Mouse (Mus musculus) E14TG2a.4 (cell line): ENCODE measurements at regions not wholly inside any gene's neighbourhood (a gene's known extent, or its start where the extent isn't known, plus 50 kb on each side); places are given as distances from the start of the nearest gene placed in this dataset.
"Not testable (repeated sequence)": the region's sequence is repeated elsewhere in the genome, so short reads cannot be mapped to it uniquely, and the experiment has no call there.

ENCODE experiments used
- H3K27me3 ChIP-seq: 2 replicates; pipeline ENCODE4 v1.6.1; 2014; ENCODE audit warnings: low read length, control low read depth; ENCODE audit not compliant: insufficient read depth
- H3K36me3 ChIP-seq: 2 replicates; pipeline ENCODE4 v1.6.1; 2014; ENCODE audit warnings: low read length, control low read depth; ENCODE audit not compliant: insufficient read depth
- H3K4me1 ChIP-seq: replicated peaks from 2 replicates; pipeline ENCODE4 v1.6.1; 2014; ENCODE audit warnings: low read depth, low read length, control low read depth
- H3K4me3 ChIP-seq: replicated peaks from 2 replicates; pipeline ENCODE4 v1.5.1; 2014; ENCODE audit warnings: mild to moderate bottlenecking, low read length
- H3K9me3 ChIP-seq: 2 replicates; pipeline ENCODE4 v1.6.1; 2014; ENCODE audit warnings: low read length, control low read depth
- CTCF ChIP-seq: conservative IDR thresholded peaks from 2 replicates; pipeline ENCODE4 v1.5.1; 2014; ENCODE audit warnings: low read length
- NANOG ChIP-seq: IDR thresholded peaks from 2 replicates; pipeline ENCODE4 v1.6.1; 2014; ENCODE audit warnings: borderline replicate concordance, low read length, mixed read lengths
- POU5F1 ChIP-seq: IDR thresholded peaks from 2 replicates; pipeline ENCODE4 v1.6.1; 2014; ENCODE audit warnings: low read length, borderline replicate concordance

DNA sequence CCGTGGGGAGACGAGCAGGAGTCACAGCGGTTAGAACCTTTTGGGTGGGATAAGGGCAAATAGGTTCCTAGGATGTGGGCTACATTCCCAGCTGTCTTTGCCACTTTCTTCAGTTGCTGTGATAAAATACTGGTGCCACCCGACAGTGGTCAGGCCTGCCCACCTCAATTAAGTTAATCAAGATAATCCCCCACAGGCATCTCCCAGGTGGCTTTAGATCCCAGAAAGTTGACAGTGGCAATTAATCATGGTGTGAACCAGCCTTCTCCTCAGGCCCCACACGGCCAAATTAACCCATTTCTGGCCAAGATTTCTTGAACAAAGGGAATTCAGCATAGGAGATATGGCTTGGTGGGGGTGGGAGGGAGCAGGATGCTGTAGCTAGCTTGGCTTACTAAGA is 186.3 kb downstream of the Adgrd1 start:
- Histone ChIP-seq H3K27me3 (peaks cover 6% of the 10 kb centered on the region), H3K4me3 (peak overlapping the region; percentile 27), H3K36me3 (no peaks in the 10 kb centered on the region), H3K4me1 (peaks cover 45% of the 10 kb centered on the region), H3K9me3 (no peaks in the 10 kb centered on the region)
- TF ChIP-seq NANOG (no peak), POU5F1 (no peak), CTCF (no peak)

DNA sequence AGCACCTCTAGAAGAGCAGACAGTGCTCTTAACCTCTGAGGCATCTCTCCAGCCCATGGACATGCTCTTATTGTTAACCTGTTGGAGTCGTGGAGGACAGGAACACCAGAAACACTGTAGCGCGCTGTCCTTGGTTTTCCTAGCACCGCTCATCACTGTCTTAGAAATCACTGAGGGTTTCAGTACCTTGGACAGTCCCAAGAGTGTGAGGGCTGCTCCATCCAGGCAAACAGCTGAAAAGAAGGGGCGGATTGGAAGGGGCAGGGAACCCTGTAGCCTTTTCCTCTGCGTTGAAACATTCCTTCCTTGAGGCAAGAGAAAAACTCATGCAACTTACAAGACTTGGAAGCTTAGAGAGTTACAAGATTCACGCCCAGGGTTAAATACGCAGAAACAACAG is 190.9 kb downstream of the Adgrd1 start:
- Histone ChIP-seq H3K27me3 (peaks cover 14% of the 10 kb centered on the region), H3K4me3 (no peak overlapping the region), H3K4me1 (peaks cover 17% of the 10 kb centered on the region), H3K9me3 (no peaks in the 10 kb centered on the region), H3K36me3 (no peaks in the 10 kb centered on the region)
- TF ChIP-seq NANOG (no peak), CTCF (no peak), POU5F1 (no peak)

DNA sequence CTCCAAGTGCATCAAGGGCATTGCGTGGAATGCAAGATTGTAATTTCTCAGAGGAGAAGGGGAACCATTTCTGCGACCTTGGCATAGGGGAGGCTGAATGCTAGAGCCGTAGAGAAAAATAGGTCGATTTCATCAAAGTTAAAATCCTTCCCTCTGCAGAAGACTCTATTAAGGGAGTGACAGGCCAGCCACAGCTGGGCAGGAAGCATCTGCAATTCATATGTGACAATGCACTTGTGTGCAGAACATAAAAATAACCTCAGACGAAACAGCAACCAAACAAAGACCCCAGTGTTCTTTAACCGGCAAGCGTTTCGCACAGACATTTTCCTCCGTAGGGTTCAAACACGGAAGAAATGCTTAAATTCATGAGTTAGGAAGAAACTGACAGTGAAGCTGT is 196.3 kb downstream of the Adgrd1 start:
- not testable (repeated sequence) for H3K36me3 ChIP-seq, H3K9me3 ChIP-seq, H3K4me3 ChIP-seq
- Histone ChIP-seq H3K27me3 (peaks cover 17% of the 10 kb centered on the region), H3K4me1 (peaks cover 11% of the 10 kb centered on the region)

DNA sequence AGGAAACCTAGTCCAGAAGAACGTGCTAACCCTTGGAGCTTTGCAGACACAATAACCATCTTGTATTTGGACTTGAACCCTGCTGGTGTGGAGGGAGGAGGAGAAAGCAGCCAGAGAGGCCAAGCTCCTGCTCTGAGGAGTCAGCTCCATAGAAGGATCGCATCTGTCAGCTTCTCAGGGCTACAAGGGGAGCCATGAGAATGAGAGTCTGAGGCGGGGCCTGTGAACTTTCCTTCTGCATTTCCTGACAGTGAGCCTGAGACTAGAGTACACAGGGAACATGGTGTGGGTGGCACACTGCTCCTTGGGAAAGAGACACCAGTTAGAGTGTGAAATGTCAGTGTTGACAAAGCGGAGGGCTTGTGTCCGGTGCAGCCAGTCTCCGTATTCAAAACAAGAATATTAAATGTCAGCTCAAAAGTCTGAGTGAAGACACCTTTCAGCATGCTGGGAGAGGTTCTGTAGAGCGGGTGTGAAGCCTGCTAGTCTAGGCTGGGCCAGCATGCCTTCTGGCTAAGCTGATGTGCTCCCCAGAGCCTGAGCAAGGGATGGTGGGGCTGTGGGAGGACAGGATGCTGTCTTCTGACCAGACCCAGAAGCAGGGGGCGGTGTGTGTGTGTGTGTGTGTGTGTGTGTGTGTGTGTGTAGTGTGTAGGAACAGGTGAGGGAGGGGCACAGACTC is 198.5 kb downstream of the Adgrd1 start:
- H3K4me1 ChIP-seq = peaks cover 30% of the 10 kb centered on the region
- H3K27me3 ChIP-seq, H3K9me3 ChIP-seq, H3K36me3 ChIP-seq, H3K4me3 ChIP-seq: not testable (repeated sequence)

DNA sequence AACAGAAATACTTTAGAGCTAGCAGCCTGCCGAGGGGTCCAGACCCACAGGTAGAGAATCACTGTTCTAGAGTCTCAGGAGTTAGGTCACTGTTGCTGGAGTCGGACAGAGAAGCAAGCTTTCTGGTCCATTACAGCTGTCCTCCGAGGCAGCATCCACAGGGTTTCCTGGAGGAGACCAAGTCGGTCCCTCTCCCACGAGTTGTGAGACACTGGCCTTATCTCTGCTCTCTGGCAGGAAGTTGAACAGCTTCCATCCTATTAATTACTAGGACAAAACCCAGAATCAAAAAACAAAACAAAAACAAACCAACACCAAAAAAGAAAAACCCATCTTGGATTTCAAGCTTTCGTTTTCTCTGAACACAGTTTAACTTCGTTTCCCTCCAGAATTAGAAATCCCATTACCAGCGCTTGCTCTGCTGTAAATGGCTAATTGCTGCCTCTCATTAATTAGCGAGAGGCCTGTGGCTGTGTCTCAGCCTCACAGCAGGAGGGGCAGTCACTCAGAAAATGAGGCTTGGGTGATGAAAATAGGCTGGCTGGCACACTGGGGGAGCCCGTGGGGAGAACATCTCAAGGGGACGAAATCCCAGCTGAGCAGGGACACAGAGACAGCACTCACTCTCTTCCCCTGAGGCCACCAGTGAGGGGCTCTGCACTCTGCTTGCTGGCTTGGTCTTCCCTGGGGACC is 201.3 kb downstream of the Adgrd1 start:
- H3K4me3 ChIP-seq = no peak overlapping the region
- peaks cover 39% of the 10 kb centered on the region for H3K4me1 ChIP-seq
- H3K9me3 ChIP-seq = no peaks in the 10 kb centered on the region
- H3K36me3 ChIP-seq = no peaks in the 10 kb centered on the region
- H3K27me3 ChIP-seq = peaks cover 8% of the 10 kb centered on the region; the same call in 1 of the 2 replicates
- no peak for TF ChIP-seq CTCF
- no peak for TF ChIP-seq POU5F1
- no peak for TF ChIP-seq NANOG

DNA sequence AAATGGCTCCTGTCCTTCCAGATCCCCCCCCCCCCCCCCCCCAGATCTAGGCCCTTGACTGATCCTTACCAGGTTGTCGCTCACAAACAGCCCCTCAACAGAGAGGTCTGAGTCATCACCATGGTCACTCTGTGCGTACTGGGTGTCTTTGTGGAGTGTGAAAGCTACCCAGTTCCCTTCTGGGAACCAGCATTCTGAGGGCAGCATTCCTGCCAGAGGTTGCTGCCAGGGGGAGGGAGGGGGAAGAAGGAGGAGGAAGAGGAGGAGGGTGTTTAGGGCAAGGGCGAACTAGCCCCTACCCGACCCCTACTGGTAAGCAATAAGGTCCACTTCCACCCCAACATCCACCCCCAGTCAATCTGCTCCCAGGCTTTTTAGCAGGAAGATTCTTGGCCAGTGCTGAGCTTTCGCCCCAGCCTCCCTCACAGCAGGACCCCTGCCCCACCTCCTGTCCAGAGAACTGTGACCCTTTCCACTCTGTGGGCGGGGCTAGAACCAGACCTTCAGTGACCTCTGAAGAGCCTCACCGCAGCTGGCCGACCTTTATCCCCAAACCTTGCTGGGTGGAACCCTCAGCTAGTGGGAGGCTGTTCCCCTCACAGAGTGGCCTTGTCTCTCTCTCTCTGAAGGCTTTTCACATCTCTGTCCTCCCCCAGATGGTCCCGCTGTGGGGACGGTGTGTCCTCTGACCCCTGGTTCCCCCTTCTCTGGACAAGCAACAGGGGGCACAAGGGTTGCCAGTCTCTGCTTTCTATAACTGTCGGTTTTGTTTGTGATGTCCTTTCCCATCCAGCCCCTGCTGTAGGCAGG is 202.2 kb upstream of the Sfswap start:
- H3K27me3 ChIP-seq = 0 out of 2 replicates have a peak, but pooled peaks cover 3% of the 10 kb centered on the region
- H3K4me1 ChIP-seq = peaks cover 49% of the 10 kb centered on the region
- no peaks in the 10 kb centered on the region for H3K9me3 ChIP-seq
- H3K4me3 ChIP-seq = peak overlapping the region; percentile 32
- TF ChIP-seq NANOG (no peak), POU5F1 (no peak), CTCF (no peak)
- no peaks in the 10 kb centered on the region for H3K36me3 ChIP-seq

DNA sequence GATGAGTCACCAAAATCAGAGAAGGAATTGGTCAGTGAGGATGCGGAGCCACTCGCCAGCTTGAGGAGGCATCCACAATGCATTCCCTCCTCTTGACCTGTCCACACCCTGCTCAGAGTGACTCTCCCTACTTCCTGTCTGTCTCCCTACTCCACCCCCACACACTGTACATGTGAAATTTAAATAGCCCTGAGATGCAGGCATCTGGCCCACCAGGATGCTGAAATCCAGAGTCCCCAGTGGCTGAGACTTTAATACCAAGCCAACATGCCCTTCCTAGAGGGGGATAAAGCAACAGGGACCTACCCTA is 201.6 kb upstream of the Sfswap start:
- Histone ChIP-seq H3K27me3 (no peaks in the 10 kb centered on the region), H3K4me1 (peaks cover 50% of the 10 kb centered on the region), H3K9me3 (no peaks in the 10 kb centered on the region), H3K4me3 (peak overlapping the region; percentile 32; the same call in 1 of the 2 replicates), H3K36me3 (no peaks in the 10 kb centered on the region)
- TF ChIP-seq POU5F1 = no peak
- no peak for TF ChIP-seq CTCF
- TF ChIP-seq NANOG = no peak

DNA sequence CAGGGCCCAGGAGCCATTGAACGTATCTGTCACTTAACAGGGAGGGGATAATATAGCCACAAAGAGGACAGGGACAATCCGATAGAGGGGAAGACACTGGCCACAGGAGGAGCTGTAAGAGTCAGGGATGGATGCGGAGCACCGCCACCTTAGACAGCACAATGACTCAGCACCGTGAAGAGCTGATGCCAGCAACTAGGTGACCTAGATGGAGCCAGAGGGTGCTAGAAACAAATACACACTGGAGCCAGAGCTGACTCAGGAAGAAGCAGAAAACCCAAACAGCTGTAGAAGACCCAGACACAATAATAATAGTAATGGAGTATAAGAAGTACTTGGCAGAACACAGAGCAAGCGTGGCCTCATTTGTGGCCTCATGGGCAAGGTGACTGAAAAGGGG is 200.6 kb upstream of the Sfswap start:
- Histone ChIP-seq H3K36me3 (no peaks in the 10 kb centered on the region), H3K27me3 (no peaks in the 10 kb centered on the region; the same call in 1 of the 2 replicates), H3K9me3 (no peaks in the 10 kb centered on the region), H3K4me1 (peaks cover 42% of the 10 kb centered on the region), H3K4me3 (no peak overlapping the region)
- TF ChIP-seq POU5F1 = no peak
- no peak for TF ChIP-seq NANOG
- TF ChIP-seq CTCF = no peak
